Mouse (Mus musculus) T-cell, adult 2 months (primary cell): ENCODE data around the gene Igfbpl1.

ENCODE experiments used
- DNase-seq: peaks from one replicate; pipeline ENCODE4 v3.0.0; 2022; ENCODE audit warnings: low spot score

The Igfbpl1 gene

DNA sequence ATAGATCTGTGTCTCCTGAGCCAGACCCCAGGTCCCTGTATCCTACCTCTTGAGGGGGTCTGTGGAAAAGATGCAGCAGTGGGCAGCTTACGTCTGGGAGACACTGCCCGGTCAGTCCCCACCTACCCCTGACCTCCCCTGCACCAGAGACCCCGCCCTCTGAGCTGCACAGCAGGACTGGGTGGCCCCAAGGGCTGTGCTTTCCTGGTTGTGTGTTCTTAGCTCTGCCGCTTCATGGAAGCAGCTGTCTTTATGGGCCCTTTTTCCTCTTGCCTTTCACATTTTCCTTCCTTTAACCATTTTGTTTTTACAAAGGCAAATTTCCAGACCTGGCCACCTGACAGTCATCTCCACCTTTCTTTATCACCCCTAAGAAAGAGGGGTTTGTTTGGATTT, 56.1 kb downstream of the Igfbpl1 start:
- DNase-seq, result no peak

DNA sequence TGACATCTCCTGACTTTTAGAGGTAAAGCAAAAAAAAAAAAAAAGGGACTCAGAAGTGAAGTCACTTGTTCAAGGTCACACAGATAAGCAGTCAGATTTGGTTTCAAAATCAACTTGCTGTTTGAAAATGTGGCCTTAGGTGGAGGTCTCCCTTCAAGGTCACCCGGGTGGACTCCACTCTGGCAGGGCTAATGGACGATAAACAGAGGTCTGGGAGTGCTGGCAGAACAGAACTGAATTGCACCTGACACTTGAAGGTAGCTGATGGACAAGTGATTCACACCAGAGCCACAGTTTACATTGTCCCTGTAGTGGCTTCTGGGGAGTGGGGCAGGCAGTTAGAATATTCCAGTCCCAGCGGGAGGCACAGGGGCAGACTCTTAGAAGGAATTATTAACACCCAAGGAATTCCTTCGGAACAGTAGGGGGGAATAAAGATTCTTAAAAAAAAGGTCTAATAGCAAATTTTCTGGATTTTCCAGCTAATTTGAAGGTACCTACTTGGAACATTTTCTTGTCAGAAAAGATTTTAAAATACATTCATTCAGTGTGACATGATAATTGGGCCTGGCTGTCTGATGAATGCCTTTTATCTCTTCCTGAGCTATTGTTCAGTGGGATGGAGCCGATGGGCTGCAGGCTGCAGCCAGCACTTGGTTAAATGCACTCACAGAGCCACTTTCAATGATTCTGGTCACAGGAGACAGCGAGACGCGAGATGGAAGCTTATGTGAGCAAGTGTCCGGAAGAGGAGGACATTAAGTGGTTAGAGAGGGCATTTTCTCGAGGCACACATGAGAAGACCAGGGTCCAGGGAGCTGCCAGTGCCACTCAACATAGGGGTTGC, 56.7 kb downstream of the Igfbpl1 start:
- no peak for DNase-seq

DNA sequence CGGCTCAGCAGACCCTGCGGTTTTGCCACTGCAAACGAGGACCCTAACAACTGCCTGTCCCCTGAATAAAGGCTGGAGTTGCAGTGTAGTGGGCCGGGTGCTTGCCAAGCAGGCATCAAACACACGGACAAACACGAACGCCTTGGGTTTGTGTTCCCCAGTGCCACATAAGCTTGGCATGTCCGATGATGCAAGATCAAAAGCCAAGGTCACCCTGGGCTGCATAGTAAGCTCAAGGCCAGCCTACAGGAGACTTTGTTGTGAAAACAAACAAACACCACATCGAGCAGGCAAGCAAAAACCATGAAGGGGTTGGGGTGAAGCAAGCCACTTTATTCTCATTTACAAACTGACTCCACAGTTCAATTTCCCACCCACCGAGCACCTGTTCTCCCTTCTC, 57.6 kb downstream of the Igfbpl1 start:
- no peak for DNase-seq

DNA sequence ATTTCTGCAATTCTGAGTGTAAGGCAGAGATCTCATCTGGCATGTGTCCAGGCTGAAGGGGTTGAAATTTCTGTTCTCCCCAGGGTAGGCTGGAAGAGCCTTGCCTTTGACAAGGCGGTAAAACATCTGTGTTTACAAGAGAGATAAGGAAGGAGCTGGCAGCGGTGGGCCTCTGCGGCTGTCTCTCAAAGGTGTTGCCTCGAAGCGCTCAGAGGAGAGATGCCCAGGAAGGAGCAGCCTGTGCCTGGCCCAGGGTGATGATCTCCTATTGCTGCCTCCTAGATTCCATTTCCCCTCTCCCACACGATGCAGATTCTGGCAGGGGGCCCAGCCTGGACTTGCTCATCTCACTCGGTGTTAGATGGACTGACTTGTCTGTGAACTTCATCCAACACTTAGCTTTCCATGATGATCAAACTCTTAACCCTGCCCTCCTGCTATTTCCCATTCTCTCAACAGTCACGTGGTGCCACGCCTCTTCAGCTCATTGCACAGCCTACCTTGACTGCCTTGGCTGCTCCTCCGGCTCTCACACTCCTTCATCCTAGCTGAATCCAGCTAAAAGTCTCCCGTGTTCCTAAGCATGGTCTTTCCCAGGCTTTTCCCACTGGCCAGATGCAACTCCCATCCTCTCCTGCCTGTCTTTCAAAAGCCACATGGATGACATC, 58.7 kb downstream of the Igfbpl1 start:
- DNase-seq, result no peak

DNA sequence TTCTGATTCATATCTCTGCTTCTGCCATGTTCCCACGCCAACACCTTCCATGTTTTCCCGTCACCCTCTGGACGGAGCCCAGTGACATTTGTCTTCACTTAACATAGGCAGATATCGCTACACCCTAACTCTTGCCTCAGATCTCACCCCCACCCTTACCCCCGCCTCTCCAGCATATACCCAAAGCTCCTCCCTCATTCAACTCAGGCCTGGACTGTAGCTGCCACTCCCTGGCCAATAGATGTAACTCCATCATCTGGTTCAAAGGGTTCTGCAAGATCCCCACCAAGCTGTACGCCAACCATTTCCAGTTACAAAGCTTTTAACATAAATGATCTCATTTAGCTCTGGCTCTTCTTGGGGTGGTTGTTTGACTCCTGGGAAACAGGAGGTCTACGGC, 59.9 kb downstream of the Igfbpl1 start:
- DNase-seq, result no peak

DNA sequence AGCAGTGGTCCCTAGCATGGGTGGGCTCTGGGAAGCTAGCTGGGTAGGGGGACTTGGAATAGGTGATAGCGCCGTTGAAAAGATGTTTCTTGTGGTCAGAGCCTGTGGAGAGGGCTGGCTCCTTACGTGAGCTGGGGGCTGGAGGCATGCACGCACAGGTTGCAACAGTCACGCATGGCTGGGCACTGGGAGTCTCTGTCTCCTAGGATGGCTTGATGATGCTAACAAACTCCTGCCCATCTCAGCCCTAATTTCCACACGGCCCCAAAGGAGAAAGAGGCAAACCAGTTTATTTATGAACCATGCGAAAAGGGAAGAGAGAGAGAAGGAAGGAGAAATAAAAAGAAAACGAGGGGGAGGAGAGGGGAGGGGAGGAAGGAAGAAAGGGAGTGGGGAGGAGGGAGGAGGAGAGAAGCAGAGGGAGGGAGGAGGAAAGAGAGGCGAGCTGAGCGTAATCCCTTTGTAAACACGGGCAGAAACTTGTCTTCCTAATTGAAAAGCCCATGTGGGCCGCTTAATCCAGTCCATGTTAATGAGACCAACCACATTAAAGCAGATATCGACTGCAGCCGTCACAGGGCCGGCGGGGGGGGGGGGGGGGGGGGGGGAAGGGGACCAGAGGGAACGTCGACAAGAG, 61.0 kb downstream of the Igfbpl1 start:
- no peak for DNase-seq

DNA sequence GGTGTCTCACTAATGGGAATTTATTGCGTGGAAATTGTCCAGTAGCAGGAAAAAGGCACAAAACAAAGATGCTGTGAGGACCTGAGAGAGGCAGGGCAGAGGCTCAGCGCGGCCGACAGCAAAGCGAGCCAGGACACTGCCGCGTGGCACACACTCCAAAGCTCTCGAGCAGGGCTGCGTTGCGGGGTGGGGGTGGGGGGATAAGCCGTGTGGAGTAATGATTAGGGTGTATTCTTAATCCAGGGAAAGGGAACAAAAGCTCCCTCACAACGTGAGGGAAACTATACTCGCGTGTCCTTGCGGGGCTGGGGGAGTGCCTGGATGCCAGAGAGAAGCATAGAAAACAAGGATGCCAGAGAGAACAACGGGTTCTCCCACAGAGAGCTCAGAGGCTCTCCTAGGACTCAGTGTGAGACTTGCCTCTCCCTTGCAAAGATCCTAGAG, 61.6 kb downstream of the Igfbpl1 start:
- DNase-seq, result no peak

DNA sequence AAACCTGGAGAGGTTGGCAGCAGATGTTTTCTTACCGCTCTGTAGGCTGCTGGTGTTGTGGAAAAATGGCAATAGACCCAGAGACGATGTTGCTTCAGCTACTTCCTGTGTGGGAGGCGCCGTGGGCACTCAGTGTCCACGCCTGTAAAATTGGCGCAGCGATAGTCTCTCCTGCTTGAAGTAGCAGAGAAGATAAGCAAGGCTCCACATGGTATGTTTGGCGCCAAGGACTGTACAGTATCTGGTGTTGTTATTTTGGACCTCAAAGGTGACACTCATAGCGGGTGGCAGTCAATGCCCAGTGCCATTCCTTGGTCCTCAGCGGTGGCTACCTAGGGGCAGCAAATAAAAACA, 62.6 kb downstream of the Igfbpl1 start:
- no peak for DNase-seq

DNA sequence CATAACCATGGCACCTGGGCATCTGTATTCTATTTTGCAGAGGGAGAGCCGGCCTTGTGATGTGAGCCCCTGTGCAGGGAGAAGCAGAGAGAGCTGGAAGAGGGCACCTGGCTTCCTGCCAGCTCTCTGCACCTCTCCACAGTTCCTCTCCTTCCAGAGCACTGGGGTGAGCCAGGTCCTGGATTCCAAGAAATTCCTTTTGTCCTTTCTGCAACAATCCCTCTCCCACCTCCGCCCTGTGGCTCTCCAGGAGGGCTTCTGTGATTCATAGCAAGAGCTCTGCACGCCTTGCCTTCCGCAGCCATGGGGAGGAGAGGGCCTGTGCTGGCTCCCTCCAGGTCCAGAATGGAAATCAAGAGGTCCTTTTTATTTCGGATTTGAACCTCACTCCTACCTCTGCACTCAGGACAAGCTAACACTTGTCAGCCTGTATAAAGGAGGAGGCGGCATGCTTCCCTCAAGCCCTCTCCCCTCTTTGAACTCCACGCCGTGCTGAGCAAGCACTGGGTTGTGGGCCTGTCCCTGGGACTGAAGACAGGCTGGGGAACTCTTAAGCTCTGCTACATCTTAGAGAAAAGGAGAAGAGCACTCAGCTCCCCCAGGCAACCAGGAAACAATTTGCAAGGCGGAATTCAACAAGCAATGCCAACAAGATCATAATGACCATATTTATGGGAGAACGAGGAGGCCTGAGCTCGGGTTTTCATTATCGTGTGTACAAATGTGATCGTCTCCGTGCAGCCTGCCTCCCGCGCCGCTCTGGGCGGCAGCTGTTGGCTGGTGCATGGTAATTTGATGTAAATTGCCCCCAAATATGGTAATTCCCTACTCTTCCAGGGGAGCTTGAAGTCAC, 63.2 kb downstream of the Igfbpl1 start:
- DNase-seq, result no peak

DNA sequence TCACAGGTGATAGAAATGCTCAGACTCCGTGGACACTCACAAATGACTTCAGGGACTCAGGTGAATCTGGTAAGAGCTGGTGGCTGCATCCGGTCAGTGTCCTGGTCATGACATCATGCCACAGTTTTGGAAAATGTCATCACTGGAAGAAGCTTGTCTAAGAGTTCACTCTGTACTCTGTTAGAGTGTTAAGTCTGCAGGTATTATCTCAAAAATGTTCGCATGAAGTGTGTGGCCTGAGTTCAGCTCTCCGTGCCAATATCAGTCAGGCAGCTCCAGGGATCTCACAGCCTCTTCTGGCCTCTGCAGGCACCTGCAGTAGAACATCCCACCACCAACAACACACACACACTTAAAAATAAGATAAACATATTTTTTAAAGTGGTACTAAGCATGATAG, 64.1 kb downstream of the Igfbpl1 start:
- DNase-seq, result no peak
